Mouse (Mus musculus) stomach, postnatal 0 days (tissue): ENCODE data around the gene Olfr566.

Experiments used
- CTCF ChIP-seq: IDR thresholded peaks from 2 replicates; pipeline ENCODE4 v1.5.1; 2016; ENCODE audit warnings: antibody characterized with exemption, low read depth, mild to moderate bottlenecking, moderate library complexity
- EP300 ChIP-seq: optimal IDR thresholded peaks from 2 replicates; pipeline ENCODE3; 2016; ENCODE audit warnings: antibody characterized with exemption

- TF ChIP-seq CTCF (no peak), EP300 (no peak)
These were observed at the start of gene Olfr566 for GRCm38 (mm10) chr7:102858665-102859064.
